Mouse (Mus musculus) MEL (cell line): ENCODE results near the gene Tssk6.

Experiments
- CTCF ChIP-seq, 3 experiments: IDR thresholded peaks in 2 of 3; conservative IDR thresholded peaks in 1 of 3; 2 replicates each; pipeline ENCODE4 v1.5.1; 2011 to 2012; ENCODE audit warnings: low read length in 3 of 3, low read depth in 2 of 3, mild to moderate bottlenecking in 2 of 3, improper control_type of control experiment in 1 of 3, inconsistent platforms in 1 of 3, mixed read lengths in 1 of 3, moderate library complexity in 1 of 3; ENCODE audit not compliant: control insufficient read depth in 1 of 3, insufficient read depth in 1 of 3, poor library complexity in 1 of 3, severe bottlenecking in 1 of 3
- EP300 ChIP-seq, 2 experiments: IDR thresholded peaks; 2 replicates each; pipeline ENCODE4 v1.6.1; 2011; ENCODE audit warnings: improper control_type of control experiment in 2 of 2, low read length in 2 of 2, low read depth in 1 of 2, mild to moderate bottlenecking in 1 of 2
- ETS1 ChIP-seq: IDR thresholded peaks from 2 replicates; pipeline ENCODE4 v1.6.1; 2012; ENCODE audit warnings: low read depth, mild to moderate bottlenecking, inconsistent platforms, low read length, improper control_type of control experiment, moderate library complexity

DNA sequence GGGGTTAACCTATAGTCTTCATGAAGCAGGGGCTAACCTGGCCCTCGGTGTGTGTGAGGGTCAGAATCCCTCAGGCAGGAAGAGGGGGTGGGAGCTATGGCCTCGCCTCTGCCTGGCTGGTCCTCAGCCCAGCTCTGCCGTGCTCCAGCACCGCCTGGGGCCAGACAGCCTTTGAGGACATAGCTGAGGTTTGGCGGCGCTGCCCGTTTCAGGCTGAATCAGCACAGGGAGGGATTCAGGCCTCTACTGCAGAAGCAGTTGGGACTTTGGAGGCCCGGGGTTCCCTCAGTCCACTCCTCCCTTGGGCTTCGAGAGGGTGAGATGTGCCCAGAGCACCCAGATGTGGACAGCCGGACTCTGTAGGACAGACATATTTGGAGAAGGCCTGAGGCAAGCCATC lies 25.9 kb upstream of the Tssk6 start:
- TF ChIP-seq CTCF (IDR thresholded peaks at IDR 0.05 in 2 of 3, conservative IDR thresholded peaks at IDR 0.05 in 1 of 3; ENCODE audit: control insufficient read depth in 1 of 3, insufficient read depth in 1 of 3, low read depth in 2 of 3, low read length in 3 of 3, poor library complexity in 1 of 3, severe bottlenecking in 1 of 3): no peak
- no peak for TF ChIP-seq EP300 (IDR thresholded peaks at IDR 0.05; ENCODE audit: low read depth in 1 of 2, low read length in 2 of 2)
- no peak for TF ChIP-seq ETS1
